In genomic region chr10:82987394-82987793, GRCm38 (mm10) we compare ENCODE assay signal across 9 mouse cellular contexts. TPM values are rescaled to one million over a fixed set of nuclear protein-coding genes. Genes with fewer than 3 reads are reported as not detected.
DNase-seq lines count a peak whose midpoint lies in the region; ATAC-seq and TF ChIP-seq lines count a peak whose summit lies in the region.
"Had no signal": no experiment of that assay in that cellular context is flagged by ENCODE, and none has a peak within 500 bp of the region (broad histone marks: within the 10 kb centered on the region; RNA-seq: fewer than 3 reads in every experiment).

No protein-coding gene starts in this region.

- H3K9ac ChIP-seq in hindbrain, embryonic 15.5 days: peak overlapping the region; percentile 71; the same call in 1 of the 2 replicates
- peak overlapping the region; percentile 69; the same call in 1 of the 2 replicates for H3K9ac ChIP-seq in midbrain, postnatal 0 days (replicated peaks; ENCODE audit: low read length, poor library complexity, severe bottlenecking)

- H3K27ac ChIP-seq in brown adipose tissue, adult 24 weeks (replicated peaks; ENCODE audit: low read depth, low read length): peak overlapping the region; percentile 53
- no peak overlapping the region for H3K27ac ChIP-seq in hindbrain, embryonic 15.5 days (replicated peaks)
- H3K27ac ChIP-seq in midbrain, postnatal 0 days (ENCODE audit: low read depth, low read length): no peak overlapping the region

- H3K9me3 ChIP-seq in hindbrain, embryonic 15.5 days: no peaks in the 10 kb centered on the region
- H3K9me3 ChIP-seq in midbrain, postnatal 0 days (ENCODE audit: low read length): no peaks in the 10 kb centered on the region

- TF ChIP-seq CTCF in midbrain, postnatal 0 days (IDR thresholded peaks at IDR 0.05): no peak

- H3K27me3 ChIP-seq in hindbrain, embryonic 15.5 days: 0 out of 2 replicates have a peak, but pooled peaks cover 10% of the 10 kb centered on the region
- H3K27me3 ChIP-seq in midbrain, postnatal 0 days (ENCODE audit: insufficient read depth, low read length): no peaks in the 10 kb centered on the region

- peak overlapping the region; percentile 94 for H3K4me3 ChIP-seq in brown adipose tissue, adult 24 weeks (ENCODE audit: insufficient read depth, low read depth, low read length)
- peak overlapping the region; percentile 82 for H3K4me3 ChIP-seq in hindbrain, embryonic 15.5 days
- H3K4me3 ChIP-seq in midbrain, postnatal 0 days (ENCODE audit: low read depth, low read length): peak overlapping the region; percentile 85

- peak overlapping the region; percentile 72 for H3K4me2 ChIP-seq in hindbrain, embryonic 15.5 days
- peak overlapping the region; percentile 95 for H3K4me2 ChIP-seq in midbrain, postnatal 0 days (ENCODE audit: low read depth, low read length, poor library complexity, severe bottlenecking)

- no peaks in the 10 kb centered on the region for H3K36me3 ChIP-seq in hindbrain, embryonic 15.5 days
- no peaks in the 10 kb centered on the region for H3K36me3 ChIP-seq in midbrain, postnatal 0 days (ENCODE audit: insufficient read depth, low read length)

- ATAC-seq in hindbrain, embryonic 15.5 days (ENCODE audit: low FRiP score, low read depth): no peak
- no peak for ATAC-seq in midbrain, postnatal 0 days (ENCODE audit: low FRiP score)

- H3K4me1 ChIP-seq in brown adipose tissue, adult 24 weeks (ENCODE audit: control insufficient read depth, insufficient read depth, insufficient read length, low read length): peaks cover 30% of the 10 kb centered on the region
- H3K4me1 ChIP-seq in hindbrain, embryonic 15.5 days (replicated peaks): peaks cover 55% of the 10 kb centered on the region
- peaks cover 11% of the 10 kb centered on the region for H3K4me1 ChIP-seq in midbrain, postnatal 0 days (ENCODE audit: insufficient read depth, low read length)

- peak; percentile 11 for DNase-seq in kidney, adult 18-20 months
- no peak for DNase-seq in kidney, postnatal 36 days
- no peak for DNase-seq in midbrain, postnatal 0 days (ENCODE audit: low spot score)
- no peak for DNase-seq in urinary bladder, postnatal 36 days (ENCODE audit: low spot score in 2 of 2)
- no peak for DNase-seq in right cerebral cortex, adult 2 months (ENCODE audit: low spot score in 2 of 2)
- DNase-seq in urinary bladder, postnatal 14 days (ENCODE audit: low spot score): no peak
- DNase-seq: spleen, adult 18-20 months had no signal

- WGBS in hindbrain, embryonic 15.5 days: 42% methylated on average over 4 of the region's 4 CpGs
- WGBS in midbrain, postnatal 0 days: 48% methylated on average over 4 of the region's 4 CpGs

RNA-seq across cellular contexts. Expression of gene Chst11, which starts 2.1 kb away (rescaled TPM):
- 5.9 and 10.1 TPM in 2 replicates for polyA plus RNA-seq in brown adipose tissue, adult 24 weeks (2012; ENCODE audit: insufficient read depth, insufficient read length, missing spikeins)
- 3.7 and 3.8 TPM in 2 replicates for polyA plus RNA-seq in hindbrain, embryonic 15.5 days (2015; fragmentation: Nextera tagmentation; extraction: Ambion mirVana)
- total RNA-seq in midbrain, postnatal 0 days (2014; rRNA removed): 20.5 and 22.7 TPM in 2 replicates
- polyA plus RNA-seq in midbrain, postnatal 0 days (2015; fragmentation: Nextera tagmentation; extraction: Ambion mirVana): 2.6 and 2.8 TPM in 2 replicates
